Comparison of ENCODE assay signal across 18 mouse cellular contexts in the genomic region with DNA sequence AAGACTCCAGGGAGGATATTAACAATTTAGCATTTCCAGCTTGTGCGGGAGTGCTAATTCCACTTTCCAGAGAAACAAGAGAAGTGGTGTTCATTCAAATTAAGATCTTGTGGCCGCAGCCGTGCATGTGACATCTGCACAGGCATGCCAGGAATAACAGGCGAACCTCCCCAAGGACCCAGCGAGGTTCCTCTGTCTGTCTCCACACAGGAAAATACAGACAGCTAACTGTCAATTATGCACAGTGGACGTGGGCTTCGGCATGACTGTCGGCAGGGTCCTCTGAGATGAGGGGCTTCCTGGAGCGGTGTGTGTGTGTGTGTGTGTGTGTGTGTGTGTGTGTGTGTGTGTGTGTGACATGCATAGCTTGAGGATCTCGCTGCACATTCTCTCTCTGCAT.
DNase-seq lines count a peak whose midpoint lies in the region; ATAC-seq and TF ChIP-seq lines count a peak whose summit lies in the region.
"Had no signal": no experiment of that assay in that cellular context is flagged by ENCODE, and none has a peak within 500 bp of the region (broad histone marks: within the 10 kb centered on the region; RNA-seq: fewer than 3 reads in every experiment).

No protein-coding gene starts in this region.

- peak overlapping the region; percentile 72; the same call in 1 of the 2 replicates for H3K27ac ChIP-seq in hindbrain, embryonic 13.5 days
- 0 out of 2 replicates have a peak overlapping the region, but pooled peaks have one; percentile 7 for H3K27ac ChIP-seq in midbrain, embryonic 16.5 days (ENCODE audit: low read length)
- H3K27ac ChIP-seq: heart, embryonic 10.5 days; limb, embryonic 10.5 days had no signal

- no peak overlapping the region for H3K4me3 ChIP-seq in hindbrain, embryonic 13.5 days
- H3K4me3 ChIP-seq in midbrain, embryonic 16.5 days (ENCODE audit: low read depth, low read length): no peak overlapping the region
- H3K4me3 ChIP-seq: heart, embryonic 10.5 days; limb, embryonic 10.5 days had no signal

- 0 out of 2 replicates have a peak overlapping the region, but pooled peaks have one; percentile 4 for H3K4me2 ChIP-seq in hindbrain, embryonic 13.5 days
- no peak overlapping the region for H3K4me2 ChIP-seq in midbrain, embryonic 16.5 days (ENCODE audit: low read length)

- peak; percentile 54; the same call in 1 of the 2 replicates for ATAC-seq in hindbrain, embryonic 13.5 days (ENCODE audit: low FRiP score)
- peak; percentile 34; the same call in 1 of the 2 replicates for ATAC-seq in midbrain, embryonic 16.5 days
- ATAC-seq: liver, postnatal 0 days had no signal

- H3K4me1 ChIP-seq in hindbrain, embryonic 13.5 days (replicated peaks): peaks cover 56% of the 10 kb centered on the region
- H3K4me1 ChIP-seq in midbrain, embryonic 16.5 days (ENCODE audit: control insufficient read depth, insufficient read depth, low read length): peaks cover 35% of the 10 kb centered on the region

- H3K36me3 ChIP-seq in hindbrain, embryonic 13.5 days: no peaks in the 10 kb centered on the region
- H3K36me3 ChIP-seq in midbrain, embryonic 16.5 days (ENCODE audit: control insufficient read depth, insufficient read depth, low read length): no peaks in the 10 kb centered on the region
- H3K36me3 ChIP-seq: heart, embryonic 10.5 days; limb, embryonic 10.5 days had no signal

- no peak for TF ChIP-seq POLR2A in brain, embryonic 14.5 days (IDR thresholded peaks at IDR 0.05; ENCODE audit: borderline replicate concordance, extremely low read depth, insufficient read depth, insufficient read length, poor library complexity, severe bottlenecking)

- TF ChIP-seq CTCF in brain, embryonic 14.5 days (IDR thresholded peaks at IDR 0.05; ENCODE audit: borderline replicate concordance, extremely low read depth, insufficient read depth, insufficient read length): no peak

- no peaks in the 10 kb centered on the region for H3K27me3 ChIP-seq in hindbrain, embryonic 13.5 days
- no peaks in the 10 kb centered on the region for H3K27me3 ChIP-seq in midbrain, embryonic 16.5 days (ENCODE audit: control insufficient read depth, insufficient read depth, low read depth, low read length)

- 0 out of 2 replicates have a peak overlapping the region, but pooled peaks have one; percentile 8 for H3K9ac ChIP-seq in hindbrain, embryonic 13.5 days
- H3K9ac ChIP-seq in midbrain, embryonic 16.5 days (ENCODE audit: low read depth, low read length): no peak overlapping the region
- H3K9ac ChIP-seq: liver, postnatal 0 days had no signal

- DNase-seq in left cerebral cortex, postnatal 4 days: peak; percentile 45
- DNase-seq in left cerebral cortex, adult 18-20 months (ENCODE audit: low spot score in 2 of 2): no peak
- DNase-seq in brain, embryonic 14.5 days (ENCODE audit: low read depth): peak; percentile 78
- DNase-seq in spleen, postnatal 14 days (ENCODE audit: low spot score in 2 of 2): no peak
- no peak for DNase-seq in right cerebral cortex, adult 18-20 months
- DNase-seq: adrenal gland, adult 2 months; cerebellum, adult 9-10 months; gastrocnemius, postnatal 36 days; kidney, adult 18-20 months; kidney, postnatal 10 days; layer of hippocampus, postnatal 36 days; liver, postnatal 0 days; lung, postnatal 10 days; thymus, postnatal 36 days had no signal

- intact Hi-C loops in left cerebral cortex, postnatal 4 days (cut with DNase I): no loop called here

- 41% methylated on average over 10 of the region's 10 CpGs for WGBS in hindbrain, embryonic 13.5 days
- 15% methylated on average over 10 of the region's 10 CpGs for WGBS in midbrain, embryonic 16.5 days

- H3K9me3 ChIP-seq in hindbrain, embryonic 13.5 days: no peaks in the 10 kb centered on the region
- H3K9me3 ChIP-seq in midbrain, embryonic 16.5 days (replicated peaks; ENCODE audit: control insufficient read depth, low read length, poor library complexity, severe bottlenecking): no peaks in the 10 kb centered on the region
- H3K9me3 ChIP-seq: heart, embryonic 10.5 days; limb, embryonic 10.5 days had no signal

Comparison
In these comparisons a context has a peak if more than half of its experiments do, and no peak if none do; other contexts are left out.
1. DNase-seq: peak in left cerebral cortex, postnatal 4 days (single experiment) and brain, embryonic 14.5 days (single experiment); none in left cerebral cortex, adult 18-20 months (0 of 2), spleen, postnatal 14 days (0 of 2) and right cerebral cortex, adult 18-20 months (single experiment).